Mouse (Mus musculus) gastrocnemius, adult 2 months (tissue): Measurements from ENCODE around the gene Mlc1. TPM values are rescaled to one million over a fixed set of nuclear protein-coding genes. Genes with fewer than 3 reads are reported as not detected.

ENCODE experiments used
- DNase-seq: peaks from one replicate; pipeline ENCODE4 v3.0.0; 2022
- H3K27ac ChIP-seq: fragments of 200-600 bp; 2 replicates; pipeline ENCODE4 v1.8.1; 2022; ENCODE audit warnings: mild to moderate bottlenecking
- H3K4me3 ChIP-seq: fragments of 200-600 bp; 2 replicates; pipeline ENCODE4 v1.8.1; 2022; ENCODE audit warnings: mild to moderate bottlenecking, moderate library complexity
- CTCF ChIP-seq: fragments of 200-600 bp; IDR thresholded peaks from 2 replicates; pipeline ENCODE4 v1.8.1; 2022; ENCODE audit warnings: antibody characterized with exemption, mild to moderate bottlenecking, moderate library complexity
- intact Hi-C: fragments of 180-260 bp; cut with DNase I; formaldehyde crosslinking; loops from one replicate; pipeline ENCODE4 v1.15.1; 2025
- total RNA-seq, 2 experiments: library from RNA; stranded (reverse); gene quantifications; 2 replicates each; pipeline ENCODE4 v1.2.3; 2021

Gene Mlc1
- total RNA-seq, 2 experiments from 2014 or later, result not detected

DNA sequence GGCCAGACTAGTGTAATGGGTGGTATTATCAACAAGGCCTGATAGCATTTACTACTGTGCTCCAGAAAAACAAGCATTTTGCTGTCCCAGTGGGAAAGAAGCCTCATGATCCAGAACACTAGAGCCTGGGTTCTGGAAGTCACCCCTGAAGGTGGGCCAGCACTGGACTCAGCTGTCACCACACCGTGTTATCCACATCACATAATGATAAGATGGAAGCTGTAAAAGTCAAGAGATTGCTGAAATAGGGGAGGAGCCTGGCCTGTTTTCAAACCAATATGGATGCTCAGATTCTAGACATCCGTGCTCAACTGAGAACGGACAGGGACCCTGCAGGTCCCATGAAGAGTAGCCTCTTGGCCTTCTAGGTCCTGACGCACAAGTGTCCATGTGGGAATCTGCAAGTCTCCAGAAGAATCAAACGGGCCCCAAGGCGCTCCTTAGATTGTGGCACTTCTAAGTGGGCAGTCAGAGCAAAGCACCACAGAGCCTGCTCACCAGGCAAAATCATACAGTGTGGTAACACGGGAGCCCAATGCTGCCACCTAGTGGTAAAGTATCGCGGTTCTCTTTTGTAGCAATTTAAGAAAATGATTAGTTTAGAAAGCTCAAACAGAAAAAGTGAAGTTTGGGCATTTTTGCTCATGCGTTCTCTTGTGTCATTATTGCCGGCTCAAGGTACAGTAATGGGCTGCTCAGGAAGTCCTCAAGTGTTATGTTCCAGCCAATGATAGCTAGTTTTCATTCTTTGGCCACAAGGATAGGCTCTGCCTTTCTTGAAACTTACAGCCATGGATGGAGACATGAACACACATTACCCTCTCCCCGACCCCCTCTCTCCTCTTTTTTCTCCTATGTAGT lies 57.4 kb downstream of the Mlc1 start:
- no peak overlapping the region for H3K4me3 ChIP-seq
- no peak overlapping the region for H3K27ac ChIP-seq
- peak; percentile 89 for TF ChIP-seq CTCF
- intact Hi-C loops, result loop anchor here (1.0 kb wide), 2 partner anchors 44 to 93 kb away; no protein-coding TSS in a partner anchor
- DNase-seq, result peak; percentile 72

DNA sequence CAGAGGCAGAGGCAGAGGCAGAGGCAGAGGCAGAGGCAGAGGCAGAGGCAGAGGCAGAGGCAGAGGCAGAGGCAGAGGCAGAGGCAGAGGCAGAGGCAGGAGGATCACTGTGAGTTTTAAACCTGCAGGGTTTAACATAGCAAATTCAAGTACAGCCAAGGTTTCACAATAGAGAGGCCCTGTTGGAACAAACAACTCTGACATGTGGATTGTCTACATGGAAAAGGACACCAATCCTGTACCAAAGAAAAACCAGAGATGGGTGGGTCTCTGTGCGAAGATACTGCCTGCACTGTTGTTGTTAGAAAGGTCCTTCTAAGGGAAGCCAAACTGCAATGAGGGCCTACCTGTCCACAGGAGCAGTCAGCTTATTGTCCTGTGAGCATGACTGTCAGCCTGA lies 58.7 kb downstream of the Mlc1 start:
- intact Hi-C loops, result no loop called here
- Histone ChIP-seq H3K4me3 (no peak overlapping the region), H3K27ac (no peak overlapping the region)
- no peak for DNase-seq
- no peak for TF ChIP-seq CTCF

DNA sequence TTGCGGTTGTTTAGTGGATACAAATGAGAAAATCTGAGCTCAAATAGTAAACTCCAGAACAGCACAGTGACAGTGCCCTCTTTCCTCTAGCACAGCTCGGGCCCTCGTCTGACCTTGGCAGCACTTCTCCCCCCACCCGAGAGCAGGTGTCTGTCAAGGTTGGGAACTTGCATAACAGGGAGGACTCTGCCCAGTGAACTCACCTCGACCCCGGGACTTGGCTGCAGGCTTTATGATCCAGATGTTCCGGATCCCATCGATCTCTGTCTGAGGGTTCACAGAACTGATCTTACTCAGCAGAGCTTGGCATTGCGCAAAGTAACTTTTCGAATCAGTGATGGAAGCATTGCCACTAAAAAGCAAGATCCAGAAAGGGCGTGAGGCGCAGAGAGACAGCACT lies 59.5 kb downstream of the Mlc1 start:
- no peak overlapping the region for H3K4me3 ChIP-seq
- no peak for DNase-seq
- TF ChIP-seq CTCF, result no peak
- intact Hi-C loops, result no loop called here
- H3K27ac ChIP-seq, result no peak overlapping the region

DNA sequence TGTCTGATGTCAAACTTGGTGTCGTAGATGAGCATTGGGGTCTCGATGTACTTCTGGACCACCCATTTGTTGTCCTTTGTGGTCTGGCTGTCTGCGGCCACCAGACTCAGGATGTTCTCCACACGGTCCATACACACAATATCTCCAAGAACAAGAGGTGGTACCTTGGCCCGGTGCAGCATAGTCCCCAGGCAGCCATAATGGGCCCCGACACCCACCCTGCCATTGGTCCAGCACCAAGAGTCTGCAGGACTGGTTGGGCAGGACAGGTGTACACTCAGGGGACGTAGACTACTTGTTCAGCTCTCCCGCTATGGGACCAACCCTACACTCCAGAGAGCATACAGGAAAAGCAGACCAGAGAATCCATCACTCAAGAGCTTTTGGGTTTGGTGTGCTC lies 61.7 kb downstream of the Mlc1 start:
- intact Hi-C loops, result no loop called here
- Histone ChIP-seq H3K4me3 (no peak overlapping the region), H3K27ac (no peak overlapping the region)
- no peak for TF ChIP-seq CTCF
- DNase-seq, result no peak

DNA sequence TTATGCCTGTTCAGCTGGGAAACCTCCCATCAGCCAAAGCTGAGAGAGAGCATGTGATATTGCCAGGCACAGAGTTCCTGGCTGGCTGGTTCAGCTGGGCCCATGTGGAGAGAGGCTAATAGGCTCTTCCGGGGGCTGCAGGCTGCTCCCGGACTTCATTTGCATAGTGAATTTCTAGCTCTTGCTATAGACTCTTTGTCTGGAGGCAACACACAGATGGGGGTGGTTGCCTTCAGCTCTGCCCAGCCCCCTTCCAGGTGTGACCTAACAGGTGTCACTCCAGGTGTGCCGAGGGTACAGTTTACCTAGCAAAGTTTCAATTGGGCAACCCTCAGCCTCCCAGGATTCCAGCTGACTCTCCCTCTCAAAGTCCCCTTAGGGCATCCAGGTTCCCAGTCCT lies 62.4 kb downstream of the Mlc1 start:
- TF ChIP-seq CTCF, result no peak
- intact Hi-C loops, result no loop called here

DNA sequence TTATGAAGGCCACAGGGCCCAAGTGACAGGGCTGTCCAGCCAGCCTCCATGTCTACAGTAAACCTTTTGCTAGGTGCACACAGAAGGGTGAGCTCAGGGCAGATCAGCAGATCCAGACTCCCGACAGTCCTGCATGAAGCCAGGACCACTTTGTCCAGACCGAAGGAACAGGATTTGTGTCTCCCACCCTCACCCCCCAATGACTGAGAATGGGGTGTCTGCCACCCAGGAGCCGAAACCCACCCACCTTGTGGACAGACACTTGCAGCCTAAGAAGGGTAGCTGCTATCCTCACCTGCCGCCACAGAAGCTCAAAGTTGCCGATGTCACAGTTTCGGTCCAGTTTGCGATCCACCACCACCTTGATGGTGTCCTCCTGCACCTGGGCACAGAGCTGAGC lies 63.8 kb downstream of the Mlc1 start:
- intact Hi-C loops, result no loop called here
- no peak for TF ChIP-seq CTCF
- Histone ChIP-seq H3K27ac (no peak overlapping the region), H3K4me3 (no peak overlapping the region)
- DNase-seq, result no peak

More for the DNA sequence above, 62.4 kb downstream of the Mlc1 start:
- DNase-seq, result no peak
- H3K4me3 ChIP-seq, result no peak overlapping the region
- H3K27ac ChIP-seq, result no peak overlapping the region

DNA sequence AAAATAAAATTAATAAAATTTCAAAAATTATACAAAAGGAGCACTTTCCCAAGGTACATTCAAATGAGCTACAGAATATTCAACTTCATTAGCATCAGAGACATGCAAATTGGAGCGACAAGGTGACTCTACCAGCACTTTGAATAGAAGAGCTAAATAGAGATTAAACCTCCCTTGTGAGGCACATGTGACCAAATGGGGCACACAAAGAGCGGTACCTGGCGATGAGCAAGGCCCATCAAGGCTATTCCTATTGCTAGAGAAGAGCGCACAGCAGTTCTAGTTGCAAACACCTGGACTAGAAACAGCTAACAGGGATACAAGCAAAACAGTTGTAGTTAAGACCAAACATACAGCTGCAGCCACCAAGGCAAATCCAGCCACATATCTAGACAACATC lies 72.5 kb downstream of the Mlc1 start:
- intact Hi-C loops, result no loop called here
- H3K27ac ChIP-seq, result no peak overlapping the region
- no peak for DNase-seq
- TF ChIP-seq CTCF, result no peak
- H3K4me3 ChIP-seq, result no peak overlapping the region

Other genes with a start within 250 kb of the Mlc1 start
- gene Brd1, start 244.8 kb downstream of the Mlc1 start, total RNA-seq, result 10 to 100 TPM; 25.0 to 25.4 TPM
- 10 to 100 TPM; 14.1 to 15.8 TPM for gene Zbed4, start 227.3 kb downstream of the Mlc1 start, total RNA-seq
- gene Alg12, start 159.7 kb downstream of the Mlc1 start, total RNA-seq, result 1 to 10 TPM; 3.9 to 6.6 TPM
- 10 to 100 TPM in 1 of 2 experiments, 1 to 10 TPM in 1; 8.1 to 11.6 TPM for gene Creld2, start 159.4 kb downstream of the Mlc1 start, total RNA-seq
- gene Pim3, start 116.8 kb downstream of the Mlc1 start, total RNA-seq, result 10 to 100 TPM; 34.4 to 46.6 TPM
- gene Ttll8, start 24.6 kb downstream of the Mlc1 start, total RNA-seq, result not detected
- not detected for gene Mov10l1, start 3.9 kb upstream of the Mlc1 start, total RNA-seq
- not detected for gene Panx2, start 80.7 kb upstream of the Mlc1 start, total RNA-seq
- gene Trabd, start 96.1 kb upstream of the Mlc1 start, total RNA-seq, result 10 to 100 TPM; 28.5 to 33.6 TPM
- gene Selenoo, start 110.1 kb upstream of the Mlc1 start, total RNA-seq, result 10 to 100 TPM; 13.8 to 15.6 TPM
- 1 to 10 TPM; 6.8 to 8.4 TPM for gene Tubgcp6, start 144.1 kb upstream of the Mlc1 start, total RNA-seq
- 1 to 10 TPM; 5.9 to 6.4 TPM for gene Hdac10, start 149.7 kb upstream of the Mlc1 start, total RNA-seq
- 100 to 1,000 TPM; 128 TPM for gene Mapk12, start 161.7 kb upstream of the Mlc1 start, total RNA-seq
- 1 to 10 TPM; 1.0 to 1.1 TPM for gene Mapk11, start 170.6 kb upstream of the Mlc1 start, total RNA-seq
- gene Plxnb2, start 201.8 kb upstream of the Mlc1 start, total RNA-seq, result 1 to 10 TPM; 8.3 to 8.7 TPM
- 10 to 100 TPM in 1 of 2 experiments, 1 to 10 TPM in 1; 8.9 to 10.9 TPM for gene Dennd6b, start 217.5 kb upstream of the Mlc1 start, total RNA-seq
- 10 to 100 TPM; 90.7 to 94.1 TPM for gene Ppp6r2, start 232.5 kb upstream of the Mlc1 start, total RNA-seq